Mouse (Mus musculus) forebrain, embryonic 11.5 days (tissue): ENCODE measurements at regions not wholly inside any gene's neighbourhood (a gene's known extent, or its start where the extent isn't known, plus 50 kb on each side); places are given as distances from the start of the nearest gene placed in this dataset.

Experiments used
- ATAC-seq: fragments of 200-750 bp; cut with Nextera tagmentation; replicated peaks from 2 replicates; pipeline ENCODE4 v1.8.0; 2017; ENCODE audit warnings: moderate TSS enrichment; ENCODE audit not compliant: low FRiP score
- DNase-seq: peaks from one replicate; pipeline ENCODE4 v3.0.0-alpha.2; 2017; ENCODE audit warnings: low spot score
- H3K27ac ChIP-seq: fragments of 300-500 bp; sonication (generic); 2 replicates; pipeline ENCODE4 v1.5.1; 2014; ENCODE audit warnings: low read depth, low read length
- H3K27me3 ChIP-seq: fragments of 300-500 bp; sonication (generic); 2 replicates; pipeline ENCODE4 v1.6.1; 2014; ENCODE audit warnings: mild to moderate bottlenecking, low read length, mixed read lengths; ENCODE audit not compliant: control insufficient read depth, insufficient read depth
- H3K36me3 ChIP-seq: fragments of 300-500 bp; sonication (generic); 2 replicates; pipeline ENCODE4 v1.6.1; 2014; ENCODE audit warnings: mild to moderate bottlenecking, low read length, moderate library complexity, mixed read lengths; ENCODE audit not compliant: control insufficient read depth, insufficient read depth
- H3K4me1 ChIP-seq: fragments of 300-500 bp; sonication (generic); replicated peaks from 2 replicates; pipeline ENCODE4 v1.6.1; 2014; ENCODE audit warnings: low read length, mixed read lengths; ENCODE audit not compliant: control insufficient read depth, insufficient read depth
- H3K4me2 ChIP-seq: fragments of 300-500 bp; sonication (generic); 2 replicates; pipeline ENCODE4 v1.6.1; 2014; ENCODE audit warnings: low read depth, mild to moderate bottlenecking, low read length, moderate library complexity, mixed read lengths; ENCODE audit not compliant: severe bottlenecking
- H3K4me3 ChIP-seq: fragments of 300-500 bp; sonication (generic); 2 replicates; pipeline ENCODE4 v1.5.1; 2014; ENCODE audit warnings: low read depth, low read length
- H3K9ac ChIP-seq: fragments of 300-500 bp; sonication (generic); 2 replicates; pipeline ENCODE4 v1.6.1; 2014; ENCODE audit warnings: low read length
- H3K9me3 ChIP-seq: fragments of 300-500 bp; sonication (generic); 2 replicates; pipeline ENCODE4 v1.6.1; 2016; ENCODE audit warnings: low read length, mixed read lengths; ENCODE audit not compliant: control insufficient read depth
- WGBS: fragments of 180-500 bp; shearing (Covaris S2); extraction: QIAGEN DNeasy Blood & Tissue Kit; methylation state at CpG from one replicate; pipeline ENCODE4 v1.1.7; 2014; 5-methylcytosine and 5-hydroxymethylcytosine counted together

DNA sequence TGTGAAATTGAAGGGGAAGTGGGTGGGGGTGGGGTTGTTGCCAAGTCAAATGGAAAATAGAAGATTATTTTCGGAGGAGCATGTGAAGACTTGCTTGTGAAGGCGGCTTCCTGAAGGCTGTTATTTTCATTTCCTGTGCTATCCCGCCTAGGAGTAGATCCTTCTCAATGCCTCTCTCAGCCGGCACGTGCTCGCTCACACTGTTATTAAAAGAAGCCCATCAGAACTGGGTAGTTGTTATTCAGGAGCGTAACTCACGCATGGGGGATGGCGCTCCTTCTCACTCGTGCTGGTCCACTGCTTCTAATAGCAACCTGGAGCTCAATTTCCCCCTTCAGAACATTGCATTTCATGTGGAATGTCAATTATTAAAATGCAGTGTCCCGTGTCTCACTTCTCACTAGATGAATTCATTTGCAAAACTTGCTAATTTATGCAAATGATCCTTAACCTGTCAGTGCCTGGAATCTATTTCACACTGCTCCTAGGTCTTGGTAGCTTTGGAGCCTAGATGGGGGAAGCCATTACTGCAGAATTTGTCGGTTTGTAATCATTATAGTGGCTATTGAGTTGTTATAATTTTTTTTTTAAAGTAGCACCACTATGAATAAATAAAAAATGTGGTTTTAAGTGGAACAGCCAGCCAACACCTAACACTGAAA lies 412.8 kb upstream of the Hnrnpa3 start:
- peak; percentile 62 for DNase-seq
- H3K27me3 ChIP-seq = no peaks in the 10 kb centered on the region
- peaks cover 5% of the 10 kb centered on the region; the same call in 1 of the 2 replicates for H3K4me1 ChIP-seq
- WGBS = 26% methylated on average over 12 of the region's 12 CpGs
- H3K4me2 ChIP-seq = no peak overlapping the region
- H3K27ac ChIP-seq = peak overlapping the region; percentile 60; the same call in 1 of the 2 replicates
- no peak overlapping the region for H3K9ac ChIP-seq
- H3K36me3 ChIP-seq = no peaks in the 10 kb centered on the region
- ATAC-seq = peak; percentile 88
- H3K9me3 ChIP-seq = no peaks in the 10 kb centered on the region
- H3K4me3 ChIP-seq = no peak overlapping the region

DNA sequence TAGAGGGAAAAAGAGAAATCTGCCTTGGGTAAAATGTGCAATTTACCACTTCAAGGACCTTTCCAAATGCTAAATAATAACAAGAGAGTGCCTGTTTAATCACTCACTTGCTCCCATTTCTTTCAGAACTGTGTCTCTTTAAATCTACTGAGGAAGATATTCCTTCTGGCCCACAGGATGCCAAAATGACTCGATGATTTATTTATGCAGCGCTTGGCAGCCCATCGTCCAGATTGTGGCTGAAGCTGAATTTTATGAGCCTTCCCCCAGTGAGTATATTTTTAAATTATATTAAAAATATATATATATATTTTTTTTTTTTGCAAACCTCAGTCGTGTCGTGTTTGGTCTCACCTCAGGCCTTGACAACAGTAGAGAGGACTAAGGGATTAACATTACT lies 410.8 kb upstream of the Hnrnpa3 start:
- Histone ChIP-seq H3K4me2 (no peak overlapping the region), H3K27me3 (no peaks in the 10 kb centered on the region), H3K4me3 (no peak overlapping the region), H3K36me3 (no peaks in the 10 kb centered on the region), H3K4me1 (peaks cover 5% of the 10 kb centered on the region; the same call in 1 of the 2 replicates), H3K9me3 (no peaks in the 10 kb centered on the region), H3K9ac (no peak overlapping the region), H3K27ac (no peak overlapping the region)
- ATAC-seq (no peak), DNase-seq (no peak)
- 50% methylated on average over 5 of the region's 5 CpGs for WGBS

- Histone ChIP-seq H3K27ac (no peak overlapping the region), H3K4me3 (no peak overlapping the region), H3K4me2 (no peak overlapping the region), H3K36me3 (no peaks in the 10 kb centered on the region), H3K9me3 (no peaks in the 10 kb centered on the region), H3K4me1 (0 out of 2 replicates have a peak, but pooled peaks cover 2% of the 10 kb centered on the region), H3K27me3 (no peaks in the 10 kb centered on the region), H3K9ac (no peak overlapping the region)
- ATAC-seq = no peak
- no peak for DNase-seq
- WGBS = 77% methylated on average over 1 of the region's 1 CpGs
These were observed 408.6 kb upstream of the Hnrnpa3 start for GRCm38 (mm10) chr2:75250507-75250906.

- Histone ChIP-seq H3K9ac (no peak overlapping the region), H3K27ac (no peak overlapping the region), H3K4me3 (no peak overlapping the region), H3K36me3 (no peaks in the 10 kb centered on the region), H3K4me2 (no peak overlapping the region), H3K4me1 (no peaks in the 10 kb centered on the region), H3K27me3 (no peaks in the 10 kb centered on the region), H3K9me3 (no peaks in the 10 kb centered on the region)
- ATAC-seq (no peak), DNase-seq (no peak)
- 33% methylated on average over 8 of the region's 8 CpGs for WGBS
These were observed 406.2 kb upstream of the Hnrnpa3 start for GRCm38 (mm10) chr2:75252829-75253228.

GRCm38 (mm10) chr2:75265218-75265617 lies 393.8 kb upstream of the Hnrnpa3 start:
- no peaks in the 10 kb centered on the region for H3K27me3 ChIP-seq
- 73% methylated on average over 7 of the region's 7 CpGs for WGBS
- H3K4me2 ChIP-seq = no peak overlapping the region
- no peak overlapping the region for H3K4me3 ChIP-seq
- no peaks in the 10 kb centered on the region; the same call in 1 of the 2 replicates for H3K4me1 ChIP-seq
- no peak overlapping the region for H3K27ac ChIP-seq
- no peaks in the 10 kb centered on the region for H3K36me3 ChIP-seq
- ATAC-seq (no peak), DNase-seq (no peak)
- H3K9me3 ChIP-seq = no peaks in the 10 kb centered on the region
- H3K9ac ChIP-seq = no peak overlapping the region

DNA sequence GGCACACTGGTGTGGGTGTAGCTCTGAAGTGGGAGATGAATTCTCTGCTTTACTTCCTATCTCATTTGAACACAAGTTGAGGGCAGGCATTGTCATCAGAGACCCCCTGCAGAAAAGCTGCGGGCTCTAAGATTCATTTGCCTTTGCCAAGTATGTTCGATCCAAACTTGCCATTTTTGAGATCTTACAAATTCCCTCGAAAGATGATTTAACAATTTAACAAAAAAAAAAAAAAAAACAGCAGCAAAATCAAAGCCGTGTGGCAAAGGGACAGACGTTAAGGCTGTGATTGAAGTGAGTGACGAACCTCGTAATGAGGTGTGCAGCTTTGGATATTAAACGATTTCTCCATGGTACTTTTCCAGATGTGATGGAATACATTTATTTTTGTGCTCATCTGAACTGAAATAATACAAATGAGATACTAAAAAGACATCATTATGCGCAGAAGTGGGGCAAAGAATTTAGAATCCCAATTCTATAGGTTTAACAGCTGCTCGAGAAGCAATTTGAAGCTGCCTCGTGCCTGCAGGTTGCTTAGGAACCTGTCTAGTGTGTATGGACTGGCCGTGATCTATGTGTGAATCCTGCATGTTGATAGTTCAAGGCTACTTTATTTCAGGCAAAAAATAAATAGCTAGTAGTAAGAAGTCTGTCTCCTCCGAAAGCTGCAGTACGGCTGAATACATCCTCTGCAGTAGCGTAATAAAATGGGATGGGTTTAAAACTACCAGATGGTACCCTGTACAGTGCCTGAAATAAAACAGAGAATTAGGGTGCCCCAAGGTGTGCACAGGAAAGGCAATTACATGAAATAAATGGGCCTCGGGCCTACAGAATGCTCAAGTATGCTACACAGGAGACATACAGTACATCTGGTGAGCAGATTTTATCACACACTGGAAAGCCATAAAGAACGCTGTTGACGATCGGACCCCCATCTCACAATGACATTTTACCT lies 393.0 kb upstream of the Hnrnpa3 start:
- DNase-seq (no peak), ATAC-seq (no peak)
- Histone ChIP-seq H3K36me3 (no peaks in the 10 kb centered on the region), H3K4me1 (no peaks in the 10 kb centered on the region; the same call in 1 of the 2 replicates), H3K4me2 (no peak overlapping the region), H3K9me3 (no peaks in the 10 kb centered on the region), H3K27ac (no peak overlapping the region), H3K9ac (no peak overlapping the region), H3K27me3 (no peaks in the 10 kb centered on the region), H3K4me3 (no peak overlapping the region)
- WGBS = 76% methylated on average over 19 of the region's 19 CpGs

DNA sequence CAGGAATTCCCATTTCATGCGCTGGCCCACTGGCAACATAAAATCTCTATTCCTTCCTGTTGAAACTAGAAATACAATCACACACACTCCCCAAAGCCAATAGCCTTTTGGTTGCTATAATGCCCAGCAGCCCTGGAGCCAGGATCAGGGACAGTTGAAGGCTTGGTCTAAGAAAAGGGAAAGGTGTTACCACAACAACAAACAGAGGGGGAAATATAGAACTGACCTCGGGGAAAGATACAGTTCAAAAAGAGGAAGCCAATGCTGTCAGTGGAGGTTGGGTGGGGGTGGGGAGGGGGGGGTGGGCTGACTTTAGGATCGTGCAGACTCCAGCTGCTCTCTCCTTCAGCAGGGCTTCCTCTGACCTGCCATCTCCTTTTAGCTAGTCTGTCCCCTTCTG lies 391.1 kb upstream of the Hnrnpa3 start:
- Histone ChIP-seq H3K27ac (no peak overlapping the region), H3K36me3 (no peaks in the 10 kb centered on the region), H3K4me1 (no peaks in the 10 kb centered on the region; the same call in 1 of the 2 replicates), H3K4me3 (no peak overlapping the region), H3K4me2 (no peak overlapping the region), H3K27me3 (no peaks in the 10 kb centered on the region), H3K9me3 (no peaks in the 10 kb centered on the region), H3K9ac (no peak overlapping the region)
- DNase-seq (no peak), ATAC-seq (no peak)
- WGBS = 79% methylated on average over 3 of the region's 3 CpGs

DNA sequence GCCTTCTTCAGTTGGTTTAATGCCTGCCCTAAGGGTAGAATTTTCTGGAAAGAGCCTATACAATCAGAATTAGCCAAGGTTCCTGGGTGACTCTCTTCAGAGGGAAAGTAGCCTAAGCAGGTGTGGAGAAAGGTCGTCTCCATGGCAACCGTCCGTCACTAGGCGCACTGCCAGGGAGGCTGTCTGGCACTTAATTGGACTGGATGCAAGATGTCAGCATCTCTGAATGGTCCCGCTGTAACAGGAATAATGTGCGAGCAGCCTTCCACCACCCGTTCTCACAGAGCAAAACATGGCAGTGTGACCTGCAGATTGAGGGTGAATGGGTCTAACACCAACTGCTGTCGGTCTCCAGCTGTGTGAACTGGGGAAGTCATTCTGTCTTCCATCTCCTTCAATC lies 389.6 kb upstream of the Hnrnpa3 start:
- Histone ChIP-seq H3K27me3 (no peaks in the 10 kb centered on the region), H3K36me3 (no peaks in the 10 kb centered on the region), H3K9ac (no peak overlapping the region), H3K4me3 (no peak overlapping the region), H3K4me1 (no peaks in the 10 kb centered on the region; the same call in 1 of the 2 replicates), H3K4me2 (no peak overlapping the region), H3K9me3 (no peaks in the 10 kb centered on the region), H3K27ac (no peak overlapping the region)
- ATAC-seq (no peak; the same call in 1 of the 2 replicates), DNase-seq (peak; percentile 76)
- WGBS = 37% methylated on average over 8 of the region's 8 CpGs
